Mouse (Mus musculus): ENCODE data around the gene Irs4.
A peak's percentile ranks its signal among the peaks of the same experiment; 100 is the strongest.

Irs4 gene

DNA sequence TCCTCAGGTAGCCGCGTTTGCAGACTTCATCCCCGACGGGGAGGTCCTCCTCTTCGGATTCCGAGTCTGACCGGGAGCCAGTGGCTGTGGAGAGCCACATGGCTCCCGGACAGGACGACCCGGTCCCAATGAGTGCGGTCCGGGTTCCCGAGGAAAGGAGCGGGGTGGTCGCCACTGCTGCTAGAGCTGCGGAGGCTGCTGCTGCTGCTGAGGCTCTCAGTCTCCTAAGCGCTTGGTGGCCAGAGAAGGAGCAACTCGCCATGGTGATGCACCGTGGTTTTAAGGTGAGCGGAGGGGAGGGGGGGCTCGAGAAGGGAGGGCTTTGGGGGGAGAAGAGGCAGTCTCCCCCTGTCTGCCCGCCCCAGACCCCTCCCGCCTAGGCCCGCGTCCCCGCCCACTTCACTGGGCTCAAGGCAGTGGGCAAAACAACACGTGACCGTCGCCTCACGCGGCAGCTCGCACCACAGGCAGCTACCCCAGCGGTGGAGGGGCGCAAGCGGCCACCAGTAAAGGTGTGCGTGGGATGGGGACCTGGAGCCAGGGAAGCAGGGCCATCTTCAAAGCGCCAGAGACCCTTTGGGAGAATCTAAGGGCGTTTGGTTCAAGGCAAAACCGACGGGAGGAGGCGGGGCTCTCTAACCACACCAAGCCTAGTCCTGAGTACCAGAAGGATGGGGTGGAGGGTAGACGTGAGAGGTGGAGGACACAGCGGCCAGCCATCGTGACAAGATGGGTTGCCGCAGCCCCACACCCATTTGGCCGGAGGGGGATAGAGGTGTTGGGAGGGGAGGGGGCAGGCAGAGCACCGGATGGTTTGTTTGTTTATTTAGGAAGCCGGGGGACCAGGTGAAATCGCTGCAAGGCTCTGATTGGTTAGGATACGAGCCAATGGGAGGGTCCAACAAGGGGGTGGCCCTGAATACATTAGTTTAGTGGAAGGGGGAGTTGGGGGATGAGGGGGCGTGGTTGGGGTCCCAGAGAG is at the start of gene Irs4:
Gene Irs4 (minus strand): TSS at position 327 of the 982 bp plus-strand sequence.
- DNase-seq (ENCODE audit: low read depth, low spot score) = peak; percentile 1

DNA sequence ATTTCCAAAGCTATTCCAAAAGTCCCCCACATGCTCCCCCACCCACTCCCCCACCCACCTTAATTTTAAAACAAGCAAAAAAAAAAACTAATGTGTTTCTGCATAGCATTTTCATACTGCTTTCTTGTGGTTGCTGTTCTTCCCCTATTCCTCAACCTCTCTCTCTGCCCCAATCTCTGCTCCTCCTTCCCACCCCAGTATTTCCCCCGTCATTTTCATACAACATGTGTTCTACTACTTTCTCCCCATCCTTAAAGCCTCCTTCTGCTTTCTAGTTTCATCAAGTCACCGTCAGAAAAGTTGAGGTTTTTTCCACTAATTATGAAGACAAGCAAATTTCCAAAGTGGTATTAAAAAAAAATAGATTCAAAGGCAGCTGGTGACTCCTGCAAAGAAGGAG is 25.3 kb upstream of the Irs4 start:
- DNase-seq (ENCODE audit: low read depth, low spot score) = no peak

DNA sequence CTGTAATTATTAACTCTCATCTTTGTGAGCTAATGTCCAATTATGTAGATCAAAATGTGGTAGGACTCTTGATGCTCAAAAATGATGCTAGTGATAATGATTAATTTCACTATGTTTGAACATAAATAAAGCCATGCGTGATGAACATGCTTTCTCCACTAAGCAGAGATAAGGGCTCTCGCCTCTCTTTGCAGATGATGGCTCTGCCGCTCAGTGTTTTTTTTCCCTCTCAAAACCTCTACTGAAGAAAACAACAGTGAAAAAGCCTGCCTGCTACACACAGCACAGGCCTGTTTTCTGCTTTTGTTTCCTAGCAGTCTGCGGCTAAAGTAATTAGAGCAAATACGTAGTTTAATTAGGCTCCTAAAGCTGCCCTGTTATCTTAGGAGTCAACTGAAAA is 4.5 kb upstream of the Irs4 start:
- DNase-seq (ENCODE audit: low read depth, low spot score) = no peak

DNA sequence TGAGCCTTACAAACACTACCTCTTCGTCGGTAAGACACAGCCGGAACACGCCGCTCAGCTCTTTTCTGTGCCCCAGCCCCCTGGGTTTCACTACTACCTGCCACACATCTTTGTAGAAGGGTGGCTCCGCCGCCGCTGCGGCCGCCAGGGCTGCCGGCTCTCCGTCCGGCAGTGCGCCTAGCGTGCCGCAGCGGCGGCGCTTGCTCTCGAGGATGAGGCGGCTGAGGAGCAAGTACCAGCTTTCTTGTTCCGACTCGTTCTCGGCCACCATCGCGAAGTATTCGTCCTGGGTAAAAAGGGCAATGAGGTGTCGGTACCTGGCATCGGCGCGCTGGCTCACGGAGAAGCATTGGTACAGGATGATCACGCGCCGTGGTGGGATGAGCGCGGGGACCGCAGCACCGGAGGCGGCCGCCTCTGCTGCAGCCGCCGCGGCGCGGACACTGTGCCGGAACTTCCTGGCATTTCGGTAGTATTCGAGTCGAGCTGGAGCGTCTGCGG is 622 bp downstream of the Irs4 start:
- peak; percentile 1 for DNase-seq (ENCODE audit: low read depth, low spot score)

DNA sequence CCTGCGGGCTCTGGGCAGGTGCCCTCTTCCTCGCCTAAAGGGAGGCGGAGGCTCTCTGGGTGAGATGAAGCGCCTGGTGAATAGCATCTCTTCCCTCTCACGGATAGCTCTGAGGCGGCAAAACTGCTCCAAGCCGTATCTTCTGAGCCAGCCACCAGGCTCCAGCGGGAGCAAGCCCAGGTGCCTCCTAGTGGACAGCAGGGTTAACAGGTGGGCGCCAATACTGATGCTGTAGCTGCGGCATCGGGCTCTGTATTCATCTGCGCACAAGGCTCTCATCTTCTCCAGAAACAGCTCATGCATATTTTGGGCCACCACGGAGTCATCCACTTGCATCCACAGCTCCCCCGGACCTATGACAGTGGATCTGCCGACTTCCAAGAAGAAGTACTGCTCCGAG is 1.1 kb downstream of the Irs4 start:
- DNase-seq (ENCODE audit: low read depth, low spot score) = peak; percentile 5

DNA sequence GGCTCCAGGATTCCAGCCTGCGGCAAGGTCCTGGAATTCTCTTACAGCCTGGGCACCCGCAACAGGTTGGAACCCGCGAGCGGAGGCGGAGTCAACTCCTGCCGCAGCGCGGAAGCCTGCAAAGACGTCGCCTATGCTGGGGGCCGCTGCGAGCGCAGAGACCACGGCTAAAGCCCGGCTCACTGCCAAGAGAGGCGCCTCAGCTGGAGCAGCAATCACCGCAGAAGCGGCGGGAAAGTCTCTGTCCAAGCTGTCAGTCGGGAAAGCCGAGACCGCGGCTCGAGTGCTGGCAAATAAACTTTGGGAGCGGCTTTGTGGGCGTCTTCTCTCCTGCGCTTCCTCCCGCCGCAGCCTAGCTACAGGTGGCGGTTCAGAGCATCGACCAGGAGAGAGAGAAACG is 3.3 kb downstream of the Irs4 start:
- DNase-seq (ENCODE audit: low read depth, low spot score) = peak; percentile 3
